Mouse (Mus musculus) embryo, embryonic 9.5 days (tissue): ENCODE measurements around the gene Pkd1l3.

Source experiments
- DNase-seq: peaks from one replicate; pipeline ENCODE4 v3.0.0-alpha.2; 2017; ENCODE audit errors: extremely low spot score

Pkd1l3 gene

GRCm38 (mm10) chr8:109698477-109698876, 84.2 kb downstream of the Pkd1l3 start:
- no peak for DNase-seq

- no peak for DNase-seq
Measured at GRCm38 (mm10) chr8:109704565-109705319, 90.4 kb downstream of the Pkd1l3 start.

GRCm38 (mm10) chr8:109705320-109706075, 91.2 kb downstream of the Pkd1l3 start, which contains the start of gene Zfp821:
Gene Zfp821 (plus strand): TSS chr8:109705546.
- DNase-seq = peak; percentile 93

- no peak for DNase-seq
Measured at GRCm38 (mm10) chr8:109706076-109706873, 92.0 kb downstream of the Pkd1l3 start.

DNA sequence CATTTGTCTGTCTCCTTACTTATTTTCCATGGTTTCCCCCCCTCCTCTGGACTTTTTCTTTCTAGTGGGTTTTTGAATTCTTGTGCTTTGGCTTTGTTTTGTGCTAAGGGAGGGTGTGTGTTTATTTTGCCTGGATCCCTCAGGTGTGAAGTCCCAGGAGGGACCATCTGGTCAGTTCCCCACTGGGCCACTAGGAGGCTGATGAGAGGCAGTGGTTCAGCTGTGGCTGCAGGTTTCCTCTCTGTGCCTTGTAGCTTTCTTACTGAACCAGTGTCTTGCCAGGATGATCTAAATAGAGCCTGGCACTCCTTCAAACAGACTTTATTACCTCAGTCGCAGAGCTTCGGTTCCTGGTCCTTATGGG, 92.5 kb downstream of the Pkd1l3 start:
- DNase-seq = peak; percentile 79

- DNase-seq = no peak
Measured at GRCm38 (mm10) chr8:109707921-109708320, 93.6 kb downstream of the Pkd1l3 start.

DNA sequence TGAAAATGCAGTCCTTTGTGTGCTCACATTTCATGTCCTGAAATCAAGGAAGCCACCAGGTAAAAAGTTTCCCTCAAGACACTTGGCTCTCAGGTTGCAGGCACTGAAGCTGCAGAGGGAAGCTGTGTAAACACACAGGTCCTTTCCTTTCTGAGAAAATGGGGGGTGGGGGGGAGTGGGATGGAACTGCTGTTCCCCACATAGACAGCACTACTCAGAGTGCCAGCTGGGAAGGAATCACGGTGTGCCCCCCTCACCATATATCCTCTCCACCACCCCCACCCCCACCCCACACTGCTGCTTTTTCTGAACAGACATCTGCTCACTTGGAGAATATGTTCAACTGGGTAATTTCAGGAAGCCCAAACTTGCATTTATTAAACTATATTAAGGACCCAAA, 98.2 kb downstream of the Pkd1l3 start:
- DNase-seq = no peak

DNA sequence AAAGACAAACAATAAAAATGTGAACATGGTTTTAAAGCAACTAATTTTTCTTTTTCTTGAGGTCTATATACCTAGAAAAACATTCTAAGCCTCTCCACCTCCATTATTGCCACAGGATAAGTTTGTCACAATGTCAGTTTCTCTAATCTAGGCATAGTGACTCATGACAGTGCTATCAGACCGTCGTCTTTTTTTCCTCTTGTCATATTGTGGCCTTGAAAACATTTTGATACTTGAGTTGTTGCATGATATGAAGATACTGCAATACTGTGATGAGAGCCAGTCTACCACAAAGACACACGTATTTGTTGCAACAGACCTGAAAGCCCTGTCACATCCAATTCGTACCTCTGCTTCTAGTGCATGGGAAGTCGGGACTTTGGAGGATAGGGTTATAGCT, 100.6 kb downstream of the Pkd1l3 start:
- DNase-seq = no peak
